Mouse (Mus musculus): ENCODE data around the gene Tmc8. TPM values are rescaled to one million over a fixed set of nuclear protein-coding genes. Genes with fewer than 3 reads are reported as not detected.

The Tmc8 gene
- polyA plus RNA-seq, 1 experiment = 3.1 TPM

DNA sequence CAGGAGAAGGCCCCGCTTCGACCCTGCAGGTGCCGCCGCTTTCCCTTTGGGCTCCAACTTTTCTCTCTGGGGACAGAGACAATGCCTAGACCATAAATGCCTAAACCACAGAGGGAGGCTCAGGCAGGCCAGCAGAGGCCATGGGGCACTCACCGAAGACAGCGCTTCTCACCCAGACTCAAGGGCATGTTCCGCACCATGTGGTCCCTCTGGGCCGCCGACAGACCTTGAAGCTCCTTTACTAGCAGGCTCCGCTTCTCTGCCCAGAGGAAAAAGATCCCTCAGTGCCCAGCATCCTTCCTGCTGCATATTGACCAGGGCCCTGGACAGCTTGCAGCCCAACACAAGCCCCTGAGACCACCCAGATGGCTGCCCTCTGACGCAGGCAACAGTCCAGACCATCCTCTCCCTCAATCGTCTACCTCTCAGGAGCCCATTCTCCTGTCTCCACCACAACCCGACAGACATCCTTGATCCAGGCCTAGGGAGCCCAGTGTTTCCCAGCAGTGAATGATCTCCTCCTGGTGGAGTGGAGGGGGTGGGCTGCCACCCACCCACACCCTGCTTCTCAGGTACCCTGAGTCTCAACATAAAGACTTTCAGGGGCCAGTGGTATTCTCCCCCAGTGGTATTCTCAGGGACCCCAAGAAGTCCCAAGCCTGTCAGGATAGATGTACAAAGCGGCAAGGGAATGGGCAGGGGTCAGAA is 5.6 kb upstream of the Tmc8 start:
- H3K27me3 ChIP-seq (ENCODE audit: control insufficient read depth, insufficient read depth, low read length, poor library complexity, severe bottlenecking) = no peaks in the 10 kb centered on the region
- no peaks in the 10 kb centered on the region for H3K9me3 ChIP-seq (replicated peaks; ENCODE audit: control insufficient read depth, insufficient read depth, low read length, poor library complexity, severe bottlenecking)
- H3K4me1 ChIP-seq (ENCODE audit: control insufficient read depth, insufficient read depth, low read length) = peaks cover 4% of the 10 kb centered on the region
- TF ChIP-seq POLR2A (IDR thresholded peaks at IDR 0.05; ENCODE audit: insufficient read depth, low read length) (no peak), EP300 (IDR thresholded peaks at IDR 0.05; ENCODE audit: insufficient read depth, low read depth, low read length) (no peak), CTCF (IDR thresholded peaks at IDR 0.05; ENCODE audit: low read depth, low read length) (no peak)
- no peaks in the 10 kb centered on the region for H3K36me3 ChIP-seq (ENCODE audit: control insufficient read depth, insufficient read depth, low read length, poor library complexity, severe bottlenecking)
- no peak overlapping the region for H3K9ac ChIP-seq (ENCODE audit: low read depth, poor library complexity, severe bottlenecking)
- H3K4me3 ChIP-seq (ENCODE audit: low read depth, low read length) = no peak overlapping the region
- H3K27ac ChIP-seq (ENCODE audit: insufficient read depth, low read length) = no peak overlapping the region

DNA sequence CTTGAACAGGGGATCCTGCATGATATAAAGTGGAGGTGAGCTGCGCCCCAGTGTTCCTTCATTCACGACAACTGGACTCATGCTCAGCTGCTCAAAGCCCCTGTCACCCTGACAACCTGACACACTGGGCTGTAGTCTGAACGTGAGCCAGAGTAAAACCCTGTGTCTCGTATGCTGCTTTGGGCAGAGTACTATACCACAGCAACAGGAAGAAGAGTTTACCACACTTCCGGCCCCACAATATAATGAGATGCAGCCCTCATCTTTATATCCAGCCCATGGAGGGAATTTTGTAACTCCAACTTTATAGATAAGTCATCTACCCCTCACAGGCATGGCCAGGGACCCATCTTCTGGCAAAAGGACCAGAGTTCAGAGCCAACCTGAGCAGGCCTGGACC is 4.8 kb upstream of the Tmc8 start:
- no peak for TF ChIP-seq POLR2A (IDR thresholded peaks at IDR 0.05; ENCODE audit: insufficient read depth, low read length)
- Histone ChIP-seq H3K36me3 (ENCODE audit: control insufficient read depth, insufficient read depth, low read length, poor library complexity, severe bottlenecking) (no peaks in the 10 kb centered on the region), H3K4me1 (ENCODE audit: control insufficient read depth, insufficient read depth, low read length) (peaks cover 4% of the 10 kb centered on the region), H3K9me3 (replicated peaks; ENCODE audit: control insufficient read depth, insufficient read depth, low read length, poor library complexity, severe bottlenecking) (no peaks in the 10 kb centered on the region), H3K4me3 (ENCODE audit: low read depth, low read length) (no peak overlapping the region), H3K27ac (ENCODE audit: insufficient read depth, low read length) (no peak overlapping the region), H3K9ac (ENCODE audit: low read depth, poor library complexity, severe bottlenecking) (no peak overlapping the region), H3K27me3 (ENCODE audit: control insufficient read depth, insufficient read depth, low read length, poor library complexity, severe bottlenecking) (no peaks in the 10 kb centered on the region)

DNA sequence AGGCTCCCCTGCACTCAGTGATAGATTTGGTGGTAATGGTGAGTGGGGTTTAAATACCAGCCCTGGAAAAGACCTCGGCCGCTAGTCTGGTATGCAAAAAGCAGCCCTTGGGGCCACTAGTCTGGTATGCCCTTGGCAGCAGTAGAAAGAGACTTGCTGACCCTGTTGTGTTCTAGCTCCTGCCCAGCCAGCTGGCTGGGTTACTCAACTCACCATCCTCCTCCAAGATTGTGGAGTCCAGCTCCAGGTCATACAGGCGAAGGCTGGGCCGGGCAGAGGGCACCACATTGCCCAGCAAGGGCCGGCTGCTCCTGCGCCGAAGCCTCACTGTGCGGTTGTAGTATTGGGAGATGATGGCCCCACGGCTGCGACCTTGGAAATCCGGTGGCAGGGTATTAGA is 3.8 kb upstream of the Tmc8 start:
- no peak overlapping the region for H3K27ac ChIP-seq (ENCODE audit: insufficient read depth, low read length)
- no peak overlapping the region for H3K4me3 ChIP-seq (ENCODE audit: low read depth, low read length)
- no peak overlapping the region for H3K9ac ChIP-seq (ENCODE audit: low read depth, poor library complexity, severe bottlenecking)
- no peaks in the 10 kb centered on the region for H3K36me3 ChIP-seq (ENCODE audit: control insufficient read depth, insufficient read depth, low read length, poor library complexity, severe bottlenecking)
- H3K27me3 ChIP-seq (ENCODE audit: control insufficient read depth, insufficient read depth, low read length, poor library complexity, severe bottlenecking) = no peaks in the 10 kb centered on the region
- H3K9me3 ChIP-seq (replicated peaks; ENCODE audit: control insufficient read depth, insufficient read depth, low read length, poor library complexity, severe bottlenecking) = no peaks in the 10 kb centered on the region
- TF ChIP-seq EP300 (IDR thresholded peaks at IDR 0.05; ENCODE audit: insufficient read depth, low read depth, low read length) = no peak
- no peak for TF ChIP-seq POLR2A (IDR thresholded peaks at IDR 0.05; ENCODE audit: insufficient read depth, low read length)
- H3K4me1 ChIP-seq (ENCODE audit: control insufficient read depth, insufficient read depth, low read length) = peaks cover 4% of the 10 kb centered on the region

DNA sequence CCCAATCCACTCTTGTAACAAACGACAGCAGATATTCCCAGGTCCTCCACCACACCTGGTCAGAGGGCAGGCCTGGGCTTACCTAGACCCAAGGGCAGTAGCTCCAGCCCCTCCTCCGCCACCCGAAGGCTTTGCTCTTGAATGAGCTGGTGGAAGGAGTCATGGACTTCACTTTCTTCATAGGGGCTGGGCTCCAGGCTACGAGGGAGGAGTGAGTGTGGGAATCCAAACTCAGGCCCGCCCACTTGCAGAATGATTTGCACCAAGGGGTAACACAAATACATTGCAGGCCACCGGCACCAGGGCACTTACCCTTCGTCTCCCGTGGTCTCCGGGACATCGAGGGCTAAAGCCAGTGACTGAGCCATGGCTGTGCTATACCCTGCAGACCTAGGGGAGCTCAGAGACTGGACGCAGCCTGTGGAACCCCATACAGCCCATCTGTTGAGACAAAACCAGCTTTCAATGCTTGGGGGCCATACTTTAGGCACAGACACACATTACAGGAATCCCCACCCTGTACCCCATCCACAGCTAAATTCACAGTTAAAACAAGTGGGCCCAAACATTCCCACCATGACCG is 2.9 kb upstream of the Tmc8 start:
- Histone ChIP-seq H3K27me3 (ENCODE audit: control insufficient read depth, insufficient read depth, low read length, poor library complexity, severe bottlenecking) (no peaks in the 10 kb centered on the region), H3K27ac (ENCODE audit: insufficient read depth, low read length) (no peak overlapping the region), H3K4me3 (ENCODE audit: low read depth, low read length) (peak overlapping the region; percentile 80; the same call in 1 of the 2 replicates), H3K36me3 (ENCODE audit: control insufficient read depth, insufficient read depth, low read length, poor library complexity, severe bottlenecking) (no peaks in the 10 kb centered on the region), H3K4me1 (ENCODE audit: control insufficient read depth, insufficient read depth, low read length) (peaks cover 4% of the 10 kb centered on the region), H3K9ac (ENCODE audit: low read depth, poor library complexity, severe bottlenecking) (peak overlapping the region; percentile 57), H3K9me3 (replicated peaks; ENCODE audit: control insufficient read depth, insufficient read depth, low read length, poor library complexity, severe bottlenecking) (no peaks in the 10 kb centered on the region)
- no peak for TF ChIP-seq POLR2A (IDR thresholded peaks at IDR 0.05; ENCODE audit: insufficient read depth, low read length)
- no peak for TF ChIP-seq EP300 (IDR thresholded peaks at IDR 0.05; ENCODE audit: insufficient read depth, low read depth, low read length)

DNA sequence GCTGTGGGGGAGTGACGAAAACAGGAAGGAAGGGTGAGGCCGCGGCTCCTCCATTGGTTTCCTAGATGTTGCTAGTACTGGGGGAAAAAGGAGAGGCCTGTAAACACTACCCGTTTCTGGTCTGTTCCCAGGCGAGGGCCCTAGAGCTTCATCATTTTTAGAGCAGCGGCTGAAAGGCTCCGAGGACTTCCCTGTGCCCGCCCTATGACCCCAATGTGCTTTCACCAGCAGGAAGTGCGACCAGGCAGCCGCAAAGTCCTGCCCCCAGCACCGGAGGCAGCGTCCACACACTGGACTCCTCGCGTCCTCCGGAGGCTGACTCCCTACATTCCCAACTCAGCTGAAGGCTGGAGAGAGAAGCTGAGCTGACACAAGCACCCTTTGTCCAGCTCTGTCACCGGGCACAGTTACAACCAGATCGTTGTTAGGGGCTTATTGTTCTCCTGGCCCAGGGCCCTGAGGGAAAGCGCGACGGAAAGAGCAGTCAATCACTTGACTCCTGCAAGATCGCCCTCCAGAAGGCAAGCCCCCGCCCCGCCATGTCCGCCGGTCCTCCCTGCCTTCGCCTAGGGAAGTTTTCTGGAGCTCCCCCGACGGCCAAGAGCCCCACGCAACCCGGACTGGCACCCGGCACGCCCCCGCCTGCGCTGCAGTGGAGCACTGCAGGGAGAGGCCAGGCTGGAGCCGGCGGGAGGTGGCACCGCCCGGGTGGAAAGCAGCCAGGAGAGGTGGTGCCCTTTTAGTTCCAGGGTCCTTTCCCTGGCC is 2.3 kb upstream of the Tmc8 start:
- no peaks in the 10 kb centered on the region for H3K9me3 ChIP-seq (replicated peaks; ENCODE audit: control insufficient read depth, insufficient read depth, low read length, poor library complexity, severe bottlenecking)
- TF ChIP-seq POLR2A (IDR thresholded peaks at IDR 0.05; ENCODE audit: insufficient read depth, low read length) (no peak), CTCF (IDR thresholded peaks at IDR 0.05; ENCODE audit: low read depth, low read length) (no peak), EP300 (IDR thresholded peaks at IDR 0.05; ENCODE audit: insufficient read depth, low read depth, low read length) (no peak)
- H3K27ac ChIP-seq (ENCODE audit: insufficient read depth, low read length) = no peak overlapping the region
- no peaks in the 10 kb centered on the region for H3K27me3 ChIP-seq (ENCODE audit: control insufficient read depth, insufficient read depth, low read length, poor library complexity, severe bottlenecking)
- H3K9ac ChIP-seq (ENCODE audit: low read depth, poor library complexity, severe bottlenecking) = peak overlapping the region; percentile 57
- H3K4me1 ChIP-seq (ENCODE audit: control insufficient read depth, insufficient read depth, low read length) = peaks cover 4% of the 10 kb centered on the region
- no peaks in the 10 kb centered on the region for H3K36me3 ChIP-seq (ENCODE audit: control insufficient read depth, insufficient read depth, low read length, poor library complexity, severe bottlenecking)
- peak overlapping the region; percentile 80 for H3K4me3 ChIP-seq (ENCODE audit: low read depth, low read length)

DNA sequence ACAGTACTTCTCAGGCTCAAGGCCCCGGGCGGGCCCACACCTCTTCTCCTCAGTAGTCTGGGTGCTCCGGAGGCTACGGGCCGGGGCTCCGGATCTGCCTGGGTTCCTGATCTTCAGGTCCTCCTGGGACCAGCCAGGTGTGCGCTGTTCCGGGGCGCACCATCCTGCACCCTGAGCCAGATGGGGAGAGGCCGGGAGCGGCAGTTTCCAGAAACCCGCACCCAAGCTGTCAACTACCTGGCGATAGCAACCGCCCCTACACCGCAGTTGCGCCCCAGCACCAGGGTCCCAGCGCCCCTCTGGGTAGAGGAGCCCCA is 1.7 kb upstream of the Tmc8 start:
- Histone ChIP-seq H3K27me3 (ENCODE audit: control insufficient read depth, insufficient read depth, low read length, poor library complexity, severe bottlenecking) (no peaks in the 10 kb centered on the region), H3K9me3 (replicated peaks; ENCODE audit: control insufficient read depth, insufficient read depth, low read length, poor library complexity, severe bottlenecking) (no peaks in the 10 kb centered on the region), H3K4me1 (ENCODE audit: control insufficient read depth, insufficient read depth, low read length) (peaks cover 4% of the 10 kb centered on the region), H3K27ac (ENCODE audit: insufficient read depth, low read length) (no peak overlapping the region), H3K9ac (ENCODE audit: low read depth, poor library complexity, severe bottlenecking) (peak overlapping the region; percentile 57), H3K36me3 (ENCODE audit: control insufficient read depth, insufficient read depth, low read length, poor library complexity, severe bottlenecking) (no peaks in the 10 kb centered on the region), H3K4me3 (ENCODE audit: low read depth, low read length) (peak overlapping the region; percentile 80)
- no peak for TF ChIP-seq EP300 (IDR thresholded peaks at IDR 0.05; ENCODE audit: insufficient read depth, low read depth, low read length)

Measured in ES-Bruce4 (cell line).